Mouse (Mus musculus): Measurements from ENCODE around the gene Ptchd4. TPM values are rescaled to one million over a fixed set of nuclear protein-coding genes. Genes with fewer than 3 reads are reported as not detected.

The Ptchd4 gene
- total RNA-seq (2023): not detected

DNA sequence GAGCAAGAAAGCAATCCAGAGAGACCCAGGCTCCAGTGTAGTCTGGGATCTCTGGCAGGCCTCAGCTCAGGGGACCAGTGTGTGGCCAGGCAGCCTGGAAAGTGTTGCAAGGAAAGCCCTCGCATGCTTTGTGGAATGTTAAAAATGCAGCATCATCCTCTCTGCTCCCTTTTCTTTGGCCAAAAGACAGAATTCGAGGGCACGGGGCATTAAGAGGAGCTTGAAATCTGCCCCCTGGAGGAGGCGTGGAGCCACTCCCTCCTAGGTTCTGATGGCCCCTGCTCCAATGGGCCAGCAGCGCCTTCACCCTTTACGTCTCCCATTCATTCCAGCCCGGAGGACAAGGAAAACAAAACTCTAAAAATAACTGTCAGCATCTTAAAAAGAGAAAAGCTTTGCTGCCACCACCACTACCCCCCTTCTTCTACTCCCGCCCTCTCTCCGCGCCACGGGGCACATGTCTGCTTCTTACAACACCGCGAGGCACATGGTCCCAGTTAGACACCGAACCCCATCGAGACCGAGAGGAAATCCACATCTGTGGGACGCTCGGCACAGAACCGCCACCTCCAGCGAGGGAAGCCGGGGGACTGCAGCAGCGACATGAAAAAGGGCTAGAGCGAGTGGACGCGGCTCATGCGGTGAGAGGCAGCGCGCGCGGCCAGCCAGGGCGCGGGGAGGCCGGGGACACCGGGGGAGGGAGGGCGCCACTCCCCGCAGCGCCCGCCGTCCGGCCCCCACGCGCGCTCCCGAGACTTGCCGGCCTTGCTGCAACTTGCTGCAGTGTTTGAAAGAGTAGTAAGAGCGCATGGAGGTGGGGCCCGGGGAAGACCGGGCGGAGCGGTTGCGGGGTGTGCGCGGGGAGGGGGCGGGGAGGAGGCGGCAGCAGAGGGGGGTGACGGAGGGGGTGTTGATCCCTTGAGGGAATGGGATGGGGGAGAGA is at the start of gene Ptchd4:
TSS of gene Ptchd4 (plus strand) at position 279 of the 943 bp plus-strand sequence.

Data from neutrophil, adult 59 days (primary cell).